Mouse (Mus musculus) stomach, embryonic 14.5 days (tissue): Measurements from ENCODE around the gene Prnp. TPM values are rescaled to one million over a fixed set of nuclear protein-coding genes. Genes with fewer than 3 reads are reported as not detected.

Source experiments
- ATAC-seq: fragments of 200-750 bp; cut with Nextera tagmentation; 2 replicates; pipeline ENCODE4 v1.8.0; 2017; ENCODE audit warnings: low read depth, moderate TSS enrichment; ENCODE audit not compliant: insufficient number of reproducible peaks, insufficient read depth, low FRiP score
- H3K27ac ChIP-seq: fragments of 300-500 bp; sonication (generic); 2 replicates; pipeline ENCODE4 v1.5.1; 2014; ENCODE audit warnings: mild to moderate bottlenecking, low read length, moderate library complexity, mixed read lengths
- H3K27me3 ChIP-seq: fragments of 300-500 bp; sonication (generic); 2 replicates; pipeline ENCODE4 v1.6.1; 2014; ENCODE audit warnings: low read length, control low read depth, mixed read lengths; ENCODE audit not compliant: control insufficient read depth, insufficient read depth
- H3K36me3 ChIP-seq: fragments of 300-500 bp; sonication (generic); 2 replicates; pipeline ENCODE4 v1.6.1; 2014; ENCODE audit warnings: mild to moderate bottlenecking, control low read depth, low read length, moderate library complexity, mixed read lengths; ENCODE audit not compliant: control insufficient read depth, insufficient read depth
- H3K4me1 ChIP-seq: fragments of 300-500 bp; sonication (generic); 2 replicates; pipeline ENCODE4 v1.6.1; 2014; ENCODE audit warnings: low read length, control low read depth, mixed read lengths; ENCODE audit not compliant: control insufficient read depth, insufficient read depth
- H3K4me2 ChIP-seq: fragments of 300-500 bp; sonication (generic); replicated peaks from 2 replicates; pipeline ENCODE4 v1.6.1; 2014; ENCODE audit warnings: low read depth, low read length, control low read depth
- H3K4me3 ChIP-seq: fragments of 300-500 bp; sonication (generic); 2 replicates; pipeline ENCODE4 v1.5.1; 2014; ENCODE audit warnings: low read depth, low read length, control low read depth
- H3K9ac ChIP-seq: fragments of 300-500 bp; sonication (generic); replicated peaks from 2 replicates; pipeline ENCODE4 v1.6.1; 2014; ENCODE audit warnings: low read depth, mild to moderate bottlenecking, control low read depth, low read length, moderate library complexity, mixed read lengths
- H3K9me3 ChIP-seq: fragments of 300-500 bp; sonication (generic); 2 replicates; pipeline ENCODE4 v1.6.1; 2016; ENCODE audit warnings: low read depth, low read length, control low read depth; ENCODE audit not compliant: control insufficient read depth
- WGBS: fragments of 180-500 bp; shearing (Covaris S2); extraction: QIAGEN DNeasy Blood & Tissue Kit; methylation state at CpG from one replicate; pipeline ENCODE4 v1.1.7; 2014; 5-methylcytosine and 5-hydroxymethylcytosine counted together
- polyA plus RNA-seq: library from polyadenylated mRNA; unstranded; fragments of >200 nt; fragmentation: Nextera tagmentation; extraction: Ambion mirVana; gene quantifications from 2 replicates; pipeline ENCODE4 v1.2.1, GENCODE M21; 2014

The Prnp gene
- polyA plus RNA-seq, 1 experiment from 2014 or later: 65.5 TPM

GRCm38 (mm10) chr2:131910847-131911246, 1.1 kb downstream of the Prnp start:
- H3K9ac ChIP-seq: no peak overlapping the region
- peak overlapping the region; percentile 71 for H3K4me2 ChIP-seq
- peaks cover 4% of the 10 kb centered on the region; the same call in 1 of the 2 replicates for H3K4me1 ChIP-seq
- no peak overlapping the region for H3K27ac ChIP-seq
- H3K36me3 ChIP-seq: no peaks in the 10 kb centered on the region
- no peaks in the 10 kb centered on the region for H3K27me3 ChIP-seq
- peak overlapping the region; percentile 68 for H3K4me3 ChIP-seq
- H3K9me3 ChIP-seq: no peaks in the 10 kb centered on the region
- WGBS: 51% methylated on average over 2 of the region's 2 CpGs
- no peak for ATAC-seq

DNA sequence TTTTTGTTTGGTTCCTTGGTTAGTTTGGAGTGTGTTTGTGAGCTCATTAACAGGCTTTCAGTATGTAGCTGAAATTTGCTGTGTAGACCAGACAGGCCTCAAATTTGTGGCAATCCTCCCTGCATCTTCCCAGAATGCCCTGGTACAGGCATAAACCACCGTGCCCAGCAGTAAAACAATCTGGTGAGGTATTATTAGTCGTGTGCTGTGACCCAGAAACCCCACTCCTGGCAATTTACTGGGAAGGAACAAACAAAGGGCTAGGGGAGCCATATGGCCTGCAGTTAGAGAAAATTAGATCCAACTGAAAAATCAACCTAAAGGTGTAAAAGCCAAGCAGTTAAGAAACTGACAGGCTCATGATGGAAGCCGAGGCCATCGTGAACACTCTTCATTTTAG, 1.6 kb downstream of the Prnp start:
- H3K27ac ChIP-seq: no peak overlapping the region
- 43% methylated on average over 4 of the region's 4 CpGs for WGBS
- H3K9ac ChIP-seq: no peak overlapping the region
- H3K9me3 ChIP-seq: no peaks in the 10 kb centered on the region
- peaks cover 4% of the 10 kb centered on the region; the same call in 1 of the 2 replicates for H3K4me1 ChIP-seq
- no peaks in the 10 kb centered on the region for H3K27me3 ChIP-seq
- peak overlapping the region; percentile 68; the same call in 1 of the 2 replicates for H3K4me3 ChIP-seq
- peak overlapping the region; percentile 71 for H3K4me2 ChIP-seq
- no peaks in the 10 kb centered on the region; the same call in 1 of the 2 replicates for H3K36me3 ChIP-seq
- no peak for ATAC-seq

- no peak overlapping the region for H3K27ac ChIP-seq
- WGBS: 78% methylated on average over 8 of the region's 8 CpGs
- no peak overlapping the region for H3K9ac ChIP-seq
- H3K4me2 ChIP-seq: no peak overlapping the region
- no peaks in the 10 kb centered on the region; the same call in 1 of the 2 replicates for H3K36me3 ChIP-seq
- no peaks in the 10 kb centered on the region for H3K9me3 ChIP-seq
- ATAC-seq: no peak
- peaks cover 4% of the 10 kb centered on the region; the same call in 1 of the 2 replicates for H3K4me1 ChIP-seq
- H3K27me3 ChIP-seq: no peaks in the 10 kb centered on the region
- H3K4me3 ChIP-seq: no peak overlapping the region
Measured at GRCm38 (mm10) chr2:131912526-131913258, 3.0 kb downstream of the Prnp start.

DNA sequence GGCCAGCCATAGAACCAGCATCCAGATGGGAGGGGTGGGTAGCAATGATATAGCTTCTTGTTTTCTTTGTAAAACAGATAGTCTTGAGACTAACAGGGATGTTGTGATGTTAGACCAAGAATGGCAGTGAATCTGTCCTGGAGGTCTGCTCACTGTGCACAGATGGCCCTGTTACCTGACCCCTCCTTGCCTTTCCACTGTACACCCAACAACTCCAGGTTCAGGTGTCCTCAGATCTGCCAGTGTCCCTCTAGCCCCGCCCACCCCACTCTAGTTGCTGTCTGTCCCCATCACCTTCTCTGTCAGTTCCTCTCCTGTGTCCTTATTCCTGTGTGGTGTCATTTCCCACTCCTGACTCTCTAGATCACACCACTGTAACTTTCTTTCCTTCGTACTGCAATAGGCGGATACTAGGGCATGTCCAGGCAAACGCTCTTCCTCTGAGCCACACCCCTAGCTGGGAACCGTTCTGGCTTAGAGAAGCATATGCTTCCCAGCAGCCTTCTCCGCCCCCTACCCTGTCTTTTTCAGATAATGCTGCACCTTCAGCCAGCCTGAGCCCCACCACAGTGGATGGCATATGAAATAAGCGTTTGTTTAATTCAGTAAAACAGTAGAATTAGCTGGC, 22.7 kb downstream of the Prnp start:
- Histone ChIP-seq H3K36me3 (no peaks in the 10 kb centered on the region), H3K4me3 (no peak overlapping the region), H3K9me3 (no peaks in the 10 kb centered on the region), H3K4me1 (no peaks in the 10 kb centered on the region), H3K9ac (no peak overlapping the region), H3K4me2 (no peak overlapping the region), H3K27ac (no peak overlapping the region), H3K27me3 (no peaks in the 10 kb centered on the region)
- 0 out of 2 replicates have a peak, but pooled peaks have one; percentile 37 for ATAC-seq
- WGBS: 58% methylated on average over 7 of the region's 7 CpGs

DNA sequence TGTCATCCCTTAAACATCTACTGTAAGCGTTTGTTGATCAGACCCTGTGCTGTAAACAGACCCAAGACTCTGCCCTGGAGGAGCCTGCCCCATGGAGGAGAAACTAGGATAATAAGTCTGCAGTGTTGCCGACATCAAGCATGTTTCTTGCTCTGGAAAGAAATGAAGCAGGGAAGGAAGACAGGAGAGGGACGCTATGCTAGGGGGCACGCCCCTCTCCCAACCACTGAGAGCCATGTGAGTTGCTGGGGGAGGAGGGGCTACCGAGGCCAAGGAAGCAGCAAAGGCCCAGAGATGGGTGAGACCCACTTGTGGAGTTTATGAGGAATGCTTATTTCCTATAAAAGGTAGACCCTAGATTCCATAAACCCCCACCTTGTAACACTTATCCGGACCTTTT, 23.3 kb downstream of the Prnp start:
- WGBS: 29% methylated on average over 6 of the region's 6 CpGs
- ATAC-seq: no peak
- Histone ChIP-seq H3K4me1 (no peaks in the 10 kb centered on the region), H3K27ac (no peak overlapping the region), H3K27me3 (no peaks in the 10 kb centered on the region), H3K9ac (no peak overlapping the region), H3K36me3 (no peaks in the 10 kb centered on the region), H3K4me3 (no peak overlapping the region), H3K9me3 (no peaks in the 10 kb centered on the region), H3K4me2 (no peak overlapping the region)

DNA sequence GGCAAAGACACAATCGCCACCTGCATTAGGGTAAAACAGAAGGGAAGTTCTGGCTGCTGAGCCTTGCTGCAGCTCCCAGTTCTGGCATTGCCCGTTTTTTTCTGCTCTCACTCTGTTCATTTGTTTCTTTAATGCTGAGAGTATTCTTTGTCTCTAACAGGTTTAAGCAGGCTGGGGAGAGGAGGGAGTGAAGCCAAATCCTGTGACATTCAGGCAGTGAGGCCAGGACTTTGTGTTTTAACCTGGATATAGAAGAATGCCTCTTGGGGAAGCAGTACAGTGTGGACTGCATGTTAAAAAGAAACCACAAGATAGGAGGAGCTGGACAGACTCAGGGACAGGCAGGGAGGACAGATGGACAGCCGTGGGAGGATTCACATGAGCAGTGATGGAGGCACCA, 23.9 kb downstream of the Prnp start:
- Histone ChIP-seq H3K9ac (no peak overlapping the region), H3K4me3 (no peak overlapping the region), H3K36me3 (no peaks in the 10 kb centered on the region), H3K27me3 (no peaks in the 10 kb centered on the region), H3K4me2 (no peak overlapping the region), H3K27ac (no peak overlapping the region), H3K9me3 (no peaks in the 10 kb centered on the region), H3K4me1 (no peaks in the 10 kb centered on the region)
- no peak for ATAC-seq
- 53% methylated on average over 3 of the region's 3 CpGs for WGBS

GRCm38 (mm10) chr2:131934243-131934642, 24.5 kb downstream of the Prnp start:
- Histone ChIP-seq H3K9me3 (no peaks in the 10 kb centered on the region), H3K4me2 (no peak overlapping the region), H3K27ac (no peak overlapping the region), H3K4me1 (no peaks in the 10 kb centered on the region), H3K4me3 (no peak overlapping the region), H3K27me3 (no peaks in the 10 kb centered on the region), H3K9ac (no peak overlapping the region), H3K36me3 (no peaks in the 10 kb centered on the region)
- 88% methylated on average over 2 of the region's 2 CpGs for WGBS
- no peak for ATAC-seq

GRCm38 (mm10) chr2:131935390-131936105, 25.8 kb downstream of the Prnp start:
- Histone ChIP-seq H3K4me3 (no peak overlapping the region), H3K36me3 (no peaks in the 10 kb centered on the region), H3K9me3 (no peaks in the 10 kb centered on the region), H3K27ac (no peak overlapping the region), H3K27me3 (no peaks in the 10 kb centered on the region), H3K4me1 (no peaks in the 10 kb centered on the region), H3K9ac (no peak overlapping the region), H3K4me2 (no peak overlapping the region)
- WGBS: 66% methylated on average over 10 of the region's 10 CpGs
- ATAC-seq: no peak; the same call in 1 of the 2 replicates
